Mouse (Mus musculus) brain, embryonic 14.5 days (tissue): ENCODE results near the gene Gm28043.

Source experiments
- CTCF ChIP-seq: fragments of 200-500 bp; IDR thresholded peaks from 2 replicates; pipeline ENCODE4 v1.5.1; 2012; ENCODE audit warnings: inconsistent platforms, mild to moderate bottlenecking, moderate library complexity, borderline replicate concordance; ENCODE audit not compliant: insufficient read depth, insufficient read length; ENCODE audit errors: extremely low read depth
- POLR2A ChIP-seq: fragments of 200-500 bp; IDR thresholded peaks from 2 replicates; pipeline ENCODE4 v1.6.1; 2012; ENCODE audit warnings: mild to moderate bottlenecking, inconsistent platforms, borderline replicate concordance; ENCODE audit not compliant: poor library complexity, insufficient read depth, insufficient read length, severe bottlenecking; ENCODE audit errors: extremely low read depth

DNA sequence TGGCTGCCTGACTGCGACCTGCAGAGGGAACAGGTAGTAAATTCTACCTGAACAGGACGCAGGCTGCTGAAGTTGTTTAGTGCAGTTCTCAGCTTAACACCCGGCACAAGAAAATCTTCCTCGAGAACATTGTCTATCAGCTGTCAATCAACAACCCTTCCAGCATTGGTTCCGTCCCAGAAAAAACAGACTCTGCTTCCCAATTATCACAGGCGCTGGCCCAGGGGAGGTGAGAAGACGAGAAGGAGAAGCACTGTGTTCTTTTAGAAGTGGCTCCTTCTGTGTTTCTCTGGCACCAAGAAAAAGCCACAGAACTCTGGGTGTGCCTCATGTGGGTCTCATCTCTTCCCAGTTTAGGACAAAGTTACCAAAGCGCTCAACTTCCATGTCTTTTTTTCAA is 104.0 kb downstream of the Gm28043 start:
- TF ChIP-seq CTCF (no peak), POLR2A (no peak)
